Mouse (Mus musculus): ENCODE data around the gene Dusp6. TPM values are rescaled to one million over a fixed set of nuclear protein-coding genes. Genes with fewer than 3 reads are reported as not detected.

The Dusp6 gene
- polyA plus RNA-seq, 1 experiment from 2014 or later, result 37.6 TPM

DNA sequence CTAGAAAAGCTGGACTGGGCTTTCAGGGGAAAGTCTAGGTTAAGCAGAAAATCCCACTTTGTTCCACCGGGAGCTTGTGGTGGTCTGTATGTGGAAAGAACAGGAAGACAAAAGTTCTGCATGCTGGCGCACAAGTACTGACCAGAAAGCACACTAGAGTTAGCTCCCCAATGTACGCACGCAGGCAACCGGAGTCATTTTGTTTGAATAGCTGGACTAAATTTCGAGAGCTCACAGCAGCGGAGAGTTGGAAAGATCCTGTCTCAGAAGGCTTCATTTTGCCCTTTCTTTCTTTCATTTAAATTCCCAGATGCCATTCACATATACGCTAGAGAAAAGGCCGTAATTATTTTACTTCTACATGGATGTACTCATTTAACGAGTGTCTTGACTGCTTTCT, 20.3 kb upstream of the Dusp6 start:
- 83% methylated on average over 10 of the region's 10 CpGs for WGBS
- Histone ChIP-seq H3K27ac (ENCODE audit: low read depth, low read length) (no peak overlapping the region), H3K27me3 (replicated peaks; ENCODE audit: control insufficient read depth, insufficient read depth, low read length) (no peaks in the 10 kb centered on the region), H3K4me2 (no peak overlapping the region), H3K4me3 (ENCODE audit: low read depth, low read length) (no peak overlapping the region), H3K9ac (ENCODE audit: low read depth, low read length) (no peak overlapping the region), H3K9me3 (ENCODE audit: control insufficient read depth, low read length) (no peaks in the 10 kb centered on the region), H3K36me3 (ENCODE audit: control insufficient read depth, insufficient read depth, low read length) (no peaks in the 10 kb centered on the region), H3K4me1 (replicated peaks; ENCODE audit: control insufficient read depth, insufficient read depth, low read length) (peaks cover 8% of the 10 kb centered on the region)
- ATAC-seq (replicated peaks; ENCODE audit: low FRiP score) (no peak), DNase-seq (ENCODE audit: low spot score) (no peak)

DNA sequence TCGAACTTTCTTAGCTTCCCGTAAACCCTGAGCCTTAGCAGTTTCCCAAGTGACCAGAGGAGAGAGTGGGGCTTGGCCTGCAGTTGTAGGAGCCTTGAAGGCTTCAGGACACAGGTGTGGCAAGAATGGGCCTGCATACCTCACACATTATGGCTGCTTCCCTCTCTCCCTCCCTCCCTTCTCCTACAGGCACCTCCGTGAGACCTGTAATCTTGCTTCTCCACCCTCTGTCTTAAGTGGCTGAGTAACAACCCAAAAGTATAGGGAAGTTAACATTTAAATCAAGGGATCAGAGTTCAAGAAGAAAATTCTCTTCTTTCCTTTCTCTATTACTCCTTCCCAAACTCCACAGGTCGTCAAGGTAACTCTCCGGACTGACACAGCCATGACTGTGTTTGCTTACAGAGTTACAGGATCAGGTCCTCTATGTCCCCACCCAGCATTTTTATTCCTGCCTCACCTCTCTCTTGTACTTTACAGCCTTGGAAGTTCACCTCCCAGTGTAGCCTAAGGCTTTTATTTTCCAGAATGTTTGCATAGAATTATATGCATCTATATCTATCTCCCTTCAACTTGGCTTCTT, 19.0 kb upstream of the Dusp6 start:
- Histone ChIP-seq H3K9ac (ENCODE audit: low read depth, low read length) (no peak overlapping the region), H3K4me1 (replicated peaks; ENCODE audit: control insufficient read depth, insufficient read depth, low read length) (peaks cover 8% of the 10 kb centered on the region), H3K36me3 (ENCODE audit: control insufficient read depth, insufficient read depth, low read length) (no peaks in the 10 kb centered on the region), H3K4me3 (ENCODE audit: low read depth, low read length) (no peak overlapping the region), H3K27me3 (replicated peaks; ENCODE audit: control insufficient read depth, insufficient read depth, low read length) (no peaks in the 10 kb centered on the region), H3K9me3 (ENCODE audit: control insufficient read depth, low read length) (no peaks in the 10 kb centered on the region), H3K4me2 (no peak overlapping the region), H3K27ac (ENCODE audit: low read depth, low read length) (no peak overlapping the region)
- 66% methylated on average over 5 of the region's 5 CpGs for WGBS
- no peak for ATAC-seq (replicated peaks; ENCODE audit: low FRiP score)
- DNase-seq (ENCODE audit: low spot score), result no peak

DNA sequence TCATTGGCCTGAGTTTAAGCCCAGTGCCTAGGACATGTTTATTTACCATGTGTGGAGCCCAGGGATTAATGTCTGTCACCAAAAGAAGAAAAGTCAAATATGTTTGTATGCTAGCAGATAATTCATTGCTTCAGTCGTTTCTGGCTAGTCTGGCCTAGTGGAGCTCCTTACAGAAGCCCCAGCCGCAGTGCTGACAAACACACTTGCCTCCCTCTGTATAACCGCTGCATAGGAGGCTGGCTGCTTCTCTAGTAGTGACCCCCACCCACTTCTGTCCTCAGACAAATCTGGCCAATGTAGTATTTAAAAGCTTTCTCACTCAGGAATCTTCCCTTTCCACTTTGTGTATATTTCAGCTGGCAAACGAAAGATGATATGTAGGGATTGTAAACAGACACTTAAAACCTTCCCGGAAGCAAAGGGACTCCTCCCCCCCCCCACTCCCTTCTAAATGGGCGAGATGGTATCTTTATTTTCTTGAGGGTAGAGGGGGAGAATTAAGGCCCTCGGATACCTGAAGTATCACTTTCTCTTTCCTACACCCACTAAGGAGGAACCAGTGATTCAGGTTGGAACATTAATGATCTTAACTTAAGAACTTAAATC, 18.3 kb upstream of the Dusp6 start:
- H3K9ac ChIP-seq (ENCODE audit: low read depth, low read length), result no peak overlapping the region
- H3K27ac ChIP-seq (ENCODE audit: low read depth, low read length), result no peak overlapping the region
- 43% methylated on average over 7 of the region's 7 CpGs for WGBS
- DNase-seq (ENCODE audit: low spot score) (no peak), ATAC-seq (replicated peaks; ENCODE audit: low FRiP score) (no peak)
- H3K9me3 ChIP-seq (ENCODE audit: control insufficient read depth, low read length), result no peaks in the 10 kb centered on the region
- no peak overlapping the region for H3K4me2 ChIP-seq
- no peaks in the 10 kb centered on the region for H3K36me3 ChIP-seq (ENCODE audit: control insufficient read depth, insufficient read depth, low read length)
- H3K4me3 ChIP-seq (ENCODE audit: low read depth, low read length), result no peak overlapping the region
- no peaks in the 10 kb centered on the region for H3K27me3 ChIP-seq (replicated peaks; ENCODE audit: control insufficient read depth, insufficient read depth, low read length)
- H3K4me1 ChIP-seq (replicated peaks; ENCODE audit: control insufficient read depth, insufficient read depth, low read length), result peaks cover 8% of the 10 kb centered on the region

DNA sequence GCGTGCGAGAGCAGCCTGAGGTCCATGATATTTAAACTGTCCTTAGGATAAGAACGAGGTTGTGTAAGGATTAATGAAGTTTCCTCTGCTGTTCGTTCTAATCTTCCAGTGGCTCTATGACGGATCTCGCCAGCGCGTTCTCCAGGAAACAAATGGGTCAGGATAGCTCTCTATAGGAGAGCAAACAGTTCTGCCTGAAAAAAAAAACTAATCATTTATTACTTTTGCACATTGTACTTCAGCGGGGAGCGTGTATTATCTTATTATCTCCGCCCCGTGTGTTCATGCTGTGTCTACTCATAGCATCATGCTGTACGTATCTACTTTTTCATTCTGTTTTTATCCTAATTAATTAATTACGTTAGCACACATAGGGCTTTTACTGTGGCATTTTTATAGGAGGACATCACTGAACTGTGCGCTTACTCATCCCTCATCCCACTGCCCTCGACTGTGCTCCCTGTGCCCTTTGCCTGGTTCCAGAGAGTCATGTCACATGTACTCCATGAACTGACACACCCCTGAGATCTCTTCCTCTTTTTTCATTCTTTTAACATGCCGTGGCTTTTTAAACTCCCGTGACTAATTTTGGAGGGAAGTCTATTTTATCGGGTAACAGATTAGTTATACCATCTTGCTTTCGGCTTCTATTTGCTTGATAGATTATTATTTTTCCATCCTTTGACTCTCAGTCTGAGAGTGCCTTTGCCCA, 16.1 kb upstream of the Dusp6 start:
- Histone ChIP-seq H3K27me3 (replicated peaks; ENCODE audit: control insufficient read depth, insufficient read depth, low read length) (no peaks in the 10 kb centered on the region), H3K4me1 (replicated peaks; ENCODE audit: control insufficient read depth, insufficient read depth, low read length) (peaks cover 8% of the 10 kb centered on the region), H3K27ac (ENCODE audit: low read depth, low read length) (no peak overlapping the region), H3K36me3 (ENCODE audit: control insufficient read depth, insufficient read depth, low read length) (no peaks in the 10 kb centered on the region), H3K4me3 (ENCODE audit: low read depth, low read length) (no peak overlapping the region), H3K9ac (ENCODE audit: low read depth, low read length) (no peak overlapping the region), H3K4me2 (no peak overlapping the region), H3K9me3 (ENCODE audit: control insufficient read depth, low read length) (no peaks in the 10 kb centered on the region)
- WGBS, result 78% methylated on average over 20 of the region's 20 CpGs
- ATAC-seq (replicated peaks; ENCODE audit: low FRiP score), result no peak
- no peak for DNase-seq (ENCODE audit: low spot score)

DNA sequence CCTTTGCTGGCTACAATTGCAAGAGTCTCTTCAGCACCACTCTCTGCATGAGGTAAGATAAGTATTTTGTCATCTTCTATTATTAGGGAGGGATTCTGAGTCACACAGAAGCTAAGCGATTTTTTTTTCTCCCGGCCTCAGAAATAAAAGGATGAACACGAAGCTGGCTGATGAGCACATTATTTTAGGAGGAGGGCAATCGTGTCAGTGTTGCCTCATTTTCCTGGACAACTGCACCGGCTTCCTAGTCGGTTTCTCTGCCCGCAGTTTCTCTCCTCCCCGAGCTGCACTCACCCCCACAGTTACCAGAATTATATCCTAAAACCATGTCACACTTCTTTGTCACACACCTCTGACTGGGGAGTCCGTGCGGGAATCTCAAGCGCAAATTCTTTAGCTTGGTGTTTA, 12.2 kb upstream of the Dusp6 start:
- Histone ChIP-seq H3K27ac (ENCODE audit: low read depth, low read length) (no peak overlapping the region), H3K9ac (ENCODE audit: low read depth, low read length) (no peak overlapping the region), H3K9me3 (ENCODE audit: control insufficient read depth, low read length) (no peaks in the 10 kb centered on the region), H3K36me3 (ENCODE audit: control insufficient read depth, insufficient read depth, low read length) (no peaks in the 10 kb centered on the region), H3K4me1 (replicated peaks; ENCODE audit: control insufficient read depth, insufficient read depth, low read length) (no peaks in the 10 kb centered on the region), H3K4me2 (no peak overlapping the region), H3K27me3 (replicated peaks; ENCODE audit: control insufficient read depth, insufficient read depth, low read length) (no peaks in the 10 kb centered on the region), H3K4me3 (ENCODE audit: low read depth, low read length) (no peak overlapping the region)
- DNase-seq (ENCODE audit: low spot score) (no peak), ATAC-seq (replicated peaks; ENCODE audit: low FRiP score) (no peak)
- 68% methylated on average over 11 of the region's 11 CpGs for WGBS

DNA sequence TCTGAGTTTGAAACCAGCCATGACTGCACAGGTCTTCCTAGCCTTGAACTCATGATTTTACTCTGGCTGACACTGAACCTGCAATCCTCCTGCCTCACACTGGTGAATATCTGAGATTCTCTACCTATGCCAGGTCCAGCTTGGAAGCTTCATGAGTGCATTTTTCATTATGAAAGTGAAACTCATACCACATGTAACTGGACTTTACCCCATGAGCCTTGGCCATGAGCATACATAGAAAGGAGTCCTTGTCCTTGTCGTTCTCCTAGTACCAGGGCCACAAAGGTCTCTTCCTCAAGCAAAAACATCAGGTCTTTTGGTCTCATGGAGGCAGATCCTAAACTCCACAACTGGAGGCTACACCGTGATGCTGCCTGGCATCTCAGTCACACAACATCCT, 9.6 kb upstream of the Dusp6 start:
- no peak overlapping the region for H3K4me3 ChIP-seq (ENCODE audit: low read depth, low read length)
- H3K4me2 ChIP-seq, result no peak overlapping the region
- no peaks in the 10 kb centered on the region for H3K27me3 ChIP-seq (replicated peaks; ENCODE audit: control insufficient read depth, insufficient read depth, low read length)
- H3K36me3 ChIP-seq (ENCODE audit: control insufficient read depth, insufficient read depth, low read length), result no peaks in the 10 kb centered on the region
- DNase-seq (ENCODE audit: low spot score), result no peak
- H3K27ac ChIP-seq (ENCODE audit: low read depth, low read length), result no peak overlapping the region
- H3K9me3 ChIP-seq (ENCODE audit: control insufficient read depth, low read length), result no peaks in the 10 kb centered on the region
- H3K9ac ChIP-seq (ENCODE audit: low read depth, low read length), result no peak overlapping the region
- no peak for ATAC-seq (replicated peaks; ENCODE audit: low FRiP score)
- H3K4me1 ChIP-seq (replicated peaks; ENCODE audit: control insufficient read depth, insufficient read depth, low read length), result no peaks in the 10 kb centered on the region
- WGBS, result 81% methylated on average over 2 of the region's 2 CpGs

DNA sequence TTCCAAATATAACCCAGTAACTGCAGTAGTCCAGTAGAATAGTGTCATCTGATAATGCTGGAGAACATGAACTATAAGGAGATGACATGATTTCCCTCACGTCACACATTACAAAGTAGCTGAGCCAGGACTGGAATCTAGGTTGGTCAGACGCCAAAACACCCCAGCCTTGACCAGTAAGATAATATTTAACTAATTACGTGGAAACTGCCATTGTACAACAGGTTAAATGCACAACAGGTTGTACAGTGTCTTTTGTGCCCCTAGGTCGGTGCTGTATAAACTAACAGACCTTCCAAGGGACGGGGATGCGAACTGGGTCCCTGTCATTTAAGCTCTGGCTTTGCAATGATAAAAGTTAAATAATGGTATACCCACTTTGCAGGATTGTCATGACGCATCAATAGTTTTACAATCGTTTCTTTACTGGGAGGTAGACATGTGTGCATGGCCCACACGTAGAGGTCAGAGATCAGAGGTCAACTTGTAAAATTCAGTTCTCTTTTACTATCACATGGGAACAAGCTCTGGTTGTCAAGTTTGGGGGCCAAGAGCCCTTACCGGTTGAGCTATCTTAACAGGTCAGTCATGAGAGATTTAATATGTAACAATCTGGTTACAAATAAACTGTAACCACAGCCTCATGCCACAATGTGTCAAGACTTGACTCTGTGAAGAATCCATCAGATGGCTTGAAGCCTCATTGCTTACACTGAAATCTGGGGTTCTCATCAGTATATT, 7.0 kb upstream of the Dusp6 start:
- Histone ChIP-seq H3K9ac (ENCODE audit: low read depth, low read length) (no peak overlapping the region), H3K9me3 (ENCODE audit: control insufficient read depth, low read length) (no peaks in the 10 kb centered on the region), H3K4me3 (ENCODE audit: low read depth, low read length) (no peak overlapping the region), H3K27me3 (replicated peaks; ENCODE audit: control insufficient read depth, insufficient read depth, low read length) (no peaks in the 10 kb centered on the region), H3K4me2 (no peak overlapping the region), H3K27ac (ENCODE audit: low read depth, low read length) (no peak overlapping the region), H3K4me1 (replicated peaks; ENCODE audit: control insufficient read depth, insufficient read depth, low read length) (no peaks in the 10 kb centered on the region), H3K36me3 (ENCODE audit: control insufficient read depth, insufficient read depth, low read length) (no peaks in the 10 kb centered on the region)
- DNase-seq (ENCODE audit: low spot score) (no peak), ATAC-seq (replicated peaks; ENCODE audit: low FRiP score) (no peak)
- 71% methylated on average over 10 of the region's 10 CpGs for WGBS

DNA sequence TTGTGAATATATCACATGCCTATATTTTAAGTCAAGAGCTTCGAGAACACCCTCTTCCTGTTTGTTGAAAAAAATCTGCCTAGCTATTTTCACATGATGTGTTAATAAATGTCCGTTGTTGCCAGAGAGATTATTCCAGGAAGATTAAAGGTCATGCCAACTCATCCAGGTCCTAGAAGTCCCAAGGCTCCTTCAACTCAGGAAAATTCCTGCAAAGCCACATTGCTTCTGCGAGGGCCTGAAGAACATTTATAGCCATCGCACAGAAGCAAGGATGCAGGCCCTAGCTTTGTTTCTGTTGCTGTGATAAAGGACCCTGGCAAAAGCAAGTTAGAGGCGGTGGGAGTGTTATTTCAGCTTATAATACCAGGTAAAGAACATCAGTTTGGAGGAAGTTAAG, 5.5 kb upstream of the Dusp6 start:
- Histone ChIP-seq H3K4me2 (no peak overlapping the region), H3K27me3 (replicated peaks; ENCODE audit: control insufficient read depth, insufficient read depth, low read length) (no peaks in the 10 kb centered on the region), H3K9ac (ENCODE audit: low read depth, low read length) (no peak overlapping the region), H3K9me3 (ENCODE audit: control insufficient read depth, low read length) (no peaks in the 10 kb centered on the region), H3K27ac (ENCODE audit: low read depth, low read length) (no peak overlapping the region), H3K4me1 (replicated peaks; ENCODE audit: control insufficient read depth, insufficient read depth, low read length) (no peaks in the 10 kb centered on the region), H3K36me3 (ENCODE audit: control insufficient read depth, insufficient read depth, low read length) (no peaks in the 10 kb centered on the region), H3K4me3 (ENCODE audit: low read depth, low read length) (no peak overlapping the region)
- no peak for ATAC-seq (replicated peaks; ENCODE audit: low FRiP score)
- 80% methylated on average over 5 of the region's 5 CpGs for WGBS
- DNase-seq (ENCODE audit: low spot score), result no peak

Measured in liver, embryonic 11.5 days (tissue).